Mouse (Mus musculus) cerebellum, adult 2 months (tissue): Measurements from ENCODE around the gene Ltbp3. TPM values are rescaled to one million over a fixed set of nuclear protein-coding genes. Genes with fewer than 3 reads are reported as not detected.
A peak's percentile ranks its signal among the peaks of the same experiment; 100 is the strongest.

Experiments used
- DNase-seq, 2 experiments: peaks; one replicate each; pipeline ENCODE4 v3.0.0; 2021
- H3K27ac ChIP-seq: fragments of 200-500 bp; 2 replicates; pipeline ENCODE4 v1.5.1; 2012; ENCODE audit warnings: low read length, control low read depth, inconsistent platforms; ENCODE audit not compliant: insufficient read depth
- H3K27me3 ChIP-seq: fragments of 200-500 bp; 2 replicates; pipeline ENCODE4 v1.6.1; 2012; ENCODE audit warnings: inconsistent platforms, mild to moderate bottlenecking, low read length, moderate library complexity; ENCODE audit not compliant: control insufficient read depth, insufficient read depth
- H3K4me1 ChIP-seq: fragments of 200-500 bp; 2 replicates; pipeline ENCODE4 v1.6.1; 2011; ENCODE audit warnings: low read length; ENCODE audit not compliant: control insufficient read depth, insufficient read depth
- H3K4me3 ChIP-seq: fragments of 200-500 bp; replicated peaks from 2 replicates; pipeline ENCODE3; 2011; ENCODE audit warnings: mild to moderate bottlenecking, low read depth, low read length, control low read depth; ENCODE audit not compliant: insufficient read depth
- CTCF ChIP-seq: fragments of 200-500 bp; IDR thresholded peaks from 2 replicates; pipeline ENCODE4 v1.5.1; 2011; ENCODE audit warnings: low read depth, mild to moderate bottlenecking, control low read depth, low read length, moderate library complexity, borderline replicate concordance; ENCODE audit not compliant: insufficient read depth
- POLR2A ChIP-seq: fragments of 200-500 bp; IDR thresholded peaks from 2 replicates; pipeline ENCODE4 v1.6.1; 2011; ENCODE audit warnings: low read length, control low read depth, borderline replicate concordance; ENCODE audit not compliant: insufficient read depth
- WGBS: fragments of 180-500 bp; shearing (Covaris S2); methylation state at CpG from one replicate; pipeline ENCODE4 v1.1.7; 2018; 5-methylcytosine and 5-hydroxymethylcytosine counted together
- polyA plus RNA-seq: library from polyadenylated mRNA; depleted of rRNA; stranded (reverse); fragments of >200 nt; gene quantifications from 2 replicates; pipeline ENCODE4 v1.2.3, GENCODE M21; 2012; rRNA removed

Gene Ltbp3
- polyA plus RNA-seq, result 165 and 175 TPM in 2 replicates

GRCm38 (mm10) chr19:5740320-5741317, at the start of gene Ltbp3:
Gene Ltbp3 (plus strand): TSS chr19:5740904.
- TF ChIP-seq CTCF (no peak), POLR2A (no peak)
- 25% methylated on average over 14 of the region's 14 CpGs for WGBS
- peaks cover 29% of the 10 kb centered on the region for H3K4me1 ChIP-seq
- DNase-seq, result peak; percentile 77 to 81
- H3K4me3 ChIP-seq, result peak within 1 kb of the TSS; percentile 77
- peak within 1 kb of the TSS; percentile 83 for H3K27ac ChIP-seq
- H3K27me3 ChIP-seq, result no peaks in the 10 kb centered on the region

GRCm38 (mm10) chr19:5691601-5692000, 49.1 kb upstream of the Ltbp3 start:
- H3K4me1 ChIP-seq, result peaks cover 39% of the 10 kb centered on the region
- no peak for TF ChIP-seq CTCF
- 66% methylated on average over 5 of the region's 5 CpGs for WGBS

GRCm38 (mm10) chr19:5692086-5692912, 48.4 kb upstream of the Ltbp3 start:
- no peak for DNase-seq
- H3K4me3 ChIP-seq, result peak overlapping the region; percentile 8
- H3K4me1 ChIP-seq, result peaks cover 37% of the 10 kb centered on the region
- no peaks in the 10 kb centered on the region for H3K27me3 ChIP-seq
- 52% methylated on average over 10 of the region's 10 CpGs for WGBS
- no peak for TF ChIP-seq CTCF
- no peak for TF ChIP-seq POLR2A
- H3K27ac ChIP-seq, result peak overlapping the region; percentile 65; the same call in 1 of the 2 replicates

More at GRCm38 (mm10) chr19:5691601-5692000, 49.1 kb upstream of the Ltbp3 start:
- Histone ChIP-seq H3K27me3 (no peaks in the 10 kb centered on the region), H3K27ac (peak overlapping the region; percentile 63; the same call in 1 of the 2 replicates), H3K4me3 (peak overlapping the region; percentile 8)
- DNase-seq, result no peak

GRCm38 (mm10) chr19:5692913-5693396, 47.7 kb upstream of the Ltbp3 start:
- H3K27ac ChIP-seq, result peak overlapping the region; percentile 65; the same call in 1 of the 2 replicates
- DNase-seq, result no peak
- H3K27me3 ChIP-seq, result no peaks in the 10 kb centered on the region
- no peak overlapping the region for H3K4me3 ChIP-seq
- WGBS, result 46% methylated on average over 10 of the region's 10 CpGs
- H3K4me1 ChIP-seq, result peaks cover 32% of the 10 kb centered on the region
- TF ChIP-seq POLR2A (no peak), CTCF (no peak)

GRCm38 (mm10) chr19:5693801-5694200, 46.9 kb upstream of the Ltbp3 start:
- WGBS, result 68% methylated on average over 6 of the region's 6 CpGs
- H3K27ac ChIP-seq, result no peak overlapping the region

GRCm38 (mm10) chr19:5695849-5696462, 44.7 kb upstream of the Ltbp3 start:
- 39% methylated on average over 41 of the region's 41 CpGs for whole genome bisulfite sequencing
- TF ChIP-seq CTCF, result no peak
- TF ChIP-seq POLR2A, result no peak
- H3K4me3 ChIP-seq, result no peak overlapping the region

More at GRCm38 (mm10) chr19:5693801-5694200, 46.9 kb upstream of the Ltbp3 start:
- TF ChIP-seq POLR2A (no peak), CTCF (no peak)
- DNase-seq, result no peak
- no peak overlapping the region for H3K4me3 ChIP-seq
- peaks cover 32% of the 10 kb centered on the region for H3K4me1 ChIP-seq
- no peaks in the 10 kb centered on the region for H3K27me3 ChIP-seq

More at GRCm38 (mm10) chr19:5695849-5696462, 44.7 kb upstream of the Ltbp3 start:
- DNase-seq, result no peak
- Histone ChIP-seq H3K4me1 (peaks cover 25% of the 10 kb centered on the region), H3K27ac (no peak overlapping the region), H3K27me3 (no peaks in the 10 kb centered on the region)
